Mouse (Mus musculus): ENCODE data around the gene Lpcat1. TPM values are rescaled to one million over a fixed set of nuclear protein-coding genes. Genes with fewer than 3 reads are reported as not detected.
A peak's percentile ranks its signal among the peaks of the same experiment; 100 is the strongest.

Gene Lpcat1
- polyA plus RNA-seq, 1 experiment = 40.9 TPM

GRCm38 (mm10) chr13:73461551-73461950, 5.4 kb upstream of the Lpcat1 start:
- no peak for DNase-seq
- no peak overlapping the region for H3K4me3 ChIP-seq (ENCODE audit: control insufficient read depth, insufficient read depth, low read length)
- H3K27ac ChIP-seq (ENCODE audit: control insufficient read depth, insufficient read depth, low read length) = no peak overlapping the region
- H3K27me3 ChIP-seq (ENCODE audit: control insufficient read depth, insufficient read depth, low read length) = no peaks in the 10 kb centered on the region
- TF ChIP-seq CTCF (IDR thresholded peaks at IDR 0.05; ENCODE audit: borderline replicate concordance, control insufficient read depth, extremely low read depth, insufficient read depth, low read length, poor library complexity) = no peak
- no peak for TF ChIP-seq POLR2A (IDR thresholded peaks at IDR 0.05; ENCODE audit: control insufficient read depth, extremely low read depth, insufficient read depth, low read length, poor library complexity)
- no peaks in the 10 kb centered on the region for H3K4me1 ChIP-seq (replicated peaks; ENCODE audit: control insufficient read depth, insufficient read depth, low read length)
- no peaks in the 10 kb centered on the region for H3K36me3 ChIP-seq (ENCODE audit: control insufficient read depth, insufficient read depth, low read length)

- DNase-seq = no peak
- 21% methylated on average over 2 of the region's 2 CpGs for WGBS
Observed at GRCm38 (mm10) chr13:73465156-73465555, 1.8 kb upstream of the Lpcat1 start.

GRCm38 (mm10) chr13:73466411-73466810, 586 bp upstream of the Lpcat1 start:
- H3K27me3 ChIP-seq (ENCODE audit: control insufficient read depth, insufficient read depth, low read length) = no peaks in the 10 kb centered on the region
- H3K27ac ChIP-seq (ENCODE audit: control insufficient read depth, insufficient read depth, low read length) = no peak overlapping the region
- H3K4me1 ChIP-seq (replicated peaks; ENCODE audit: control insufficient read depth, insufficient read depth, low read length) = peaks cover 19% of the 10 kb centered on the region
- TF ChIP-seq POLR2A (IDR thresholded peaks at IDR 0.05; ENCODE audit: control insufficient read depth, extremely low read depth, insufficient read depth, low read length, poor library complexity) = no peak
- no peak for TF ChIP-seq CTCF (IDR thresholded peaks at IDR 0.05; ENCODE audit: borderline replicate concordance, control insufficient read depth, extremely low read depth, insufficient read depth, low read length, poor library complexity)
- DNase-seq = no peak
- no peak overlapping the region for H3K4me3 ChIP-seq (ENCODE audit: control insufficient read depth, insufficient read depth, low read length)
- no peaks in the 10 kb centered on the region for H3K36me3 ChIP-seq (ENCODE audit: control insufficient read depth, insufficient read depth, low read length)
- 89% methylated on average over 3 of the region's 3 CpGs for WGBS

More at GRCm38 (mm10) chr13:73465156-73465555, 1.8 kb upstream of the Lpcat1 start:
- peaks cover 19% of the 10 kb centered on the region for H3K4me1 ChIP-seq (replicated peaks; ENCODE audit: control insufficient read depth, insufficient read depth, low read length)
- TF ChIP-seq POLR2A (IDR thresholded peaks at IDR 0.05; ENCODE audit: control insufficient read depth, extremely low read depth, insufficient read depth, low read length, poor library complexity) = no peak
- TF ChIP-seq CTCF (IDR thresholded peaks at IDR 0.05; ENCODE audit: borderline replicate concordance, control insufficient read depth, extremely low read depth, insufficient read depth, low read length, poor library complexity) = no peak
- no peak overlapping the region for H3K4me3 ChIP-seq (ENCODE audit: control insufficient read depth, insufficient read depth, low read length)
- H3K27me3 ChIP-seq (ENCODE audit: control insufficient read depth, insufficient read depth, low read length) = no peaks in the 10 kb centered on the region
- no peak overlapping the region for H3K27ac ChIP-seq (ENCODE audit: control insufficient read depth, insufficient read depth, low read length)
- no peaks in the 10 kb centered on the region for H3K36me3 ChIP-seq (ENCODE audit: control insufficient read depth, insufficient read depth, low read length)

- no peaks in the 10 kb centered on the region for H3K27me3 ChIP-seq (ENCODE audit: control insufficient read depth, insufficient read depth, low read length)
- TF ChIP-seq CTCF (IDR thresholded peaks at IDR 0.05; ENCODE audit: borderline replicate concordance, control insufficient read depth, extremely low read depth, insufficient read depth, low read length, poor library complexity) = no peak
- TF ChIP-seq POLR2A (IDR thresholded peaks at IDR 0.05; ENCODE audit: control insufficient read depth, extremely low read depth, insufficient read depth, low read length, poor library complexity) = peak; percentile 19; the same call in 1 of the 2 replicates
- WGBS = 5% methylated on average over 53 of the region's 53 CpGs
- peak overlapping the region; percentile 73 for H3K4me3 ChIP-seq (ENCODE audit: control insufficient read depth, insufficient read depth, low read length)
- peaks cover 19% of the 10 kb centered on the region for H3K4me1 ChIP-seq (replicated peaks; ENCODE audit: control insufficient read depth, insufficient read depth, low read length)
- H3K36me3 ChIP-seq (ENCODE audit: control insufficient read depth, insufficient read depth, low read length) = no peaks in the 10 kb centered on the region
- DNase-seq = peak; percentile 64
- H3K27ac ChIP-seq (ENCODE audit: control insufficient read depth, insufficient read depth, low read length) = no peak overlapping the region
Observed at GRCm38 (mm10) chr13:73467421-73468237, 632 bp downstream of the Lpcat1 start.

GRCm38 (mm10) chr13:73468834-73469233, 1.8 kb downstream of the Lpcat1 start:
- no peak overlapping the region for H3K27ac ChIP-seq (ENCODE audit: control insufficient read depth, insufficient read depth, low read length)
- H3K36me3 ChIP-seq (ENCODE audit: control insufficient read depth, insufficient read depth, low read length) = no peaks in the 10 kb centered on the region
- 85% methylated on average over 3 of the region's 3 CpGs for WGBS
- H3K4me1 ChIP-seq (replicated peaks; ENCODE audit: control insufficient read depth, insufficient read depth, low read length) = peaks cover 19% of the 10 kb centered on the region
- no peaks in the 10 kb centered on the region for H3K27me3 ChIP-seq (ENCODE audit: control insufficient read depth, insufficient read depth, low read length)
- TF ChIP-seq CTCF (IDR thresholded peaks at IDR 0.05; ENCODE audit: borderline replicate concordance, control insufficient read depth, extremely low read depth, insufficient read depth, low read length, poor library complexity) = no peak
- TF ChIP-seq POLR2A (IDR thresholded peaks at IDR 0.05; ENCODE audit: control insufficient read depth, extremely low read depth, insufficient read depth, low read length, poor library complexity) = no peak
- H3K4me3 ChIP-seq (ENCODE audit: control insufficient read depth, insufficient read depth, low read length) = no peak overlapping the region
- DNase-seq = no peak

GRCm38 (mm10) chr13:73469257-73469967, 2.4 kb downstream of the Lpcat1 start:
- Histone ChIP-seq H3K4me1 (replicated peaks; ENCODE audit: control insufficient read depth, insufficient read depth, low read length) (peaks cover 19% of the 10 kb centered on the region), H3K4me3 (ENCODE audit: control insufficient read depth, insufficient read depth, low read length) (no peak overlapping the region)

More at GRCm38 (mm10) chr13:73469257-73469967, 2.4 kb downstream of the Lpcat1 start:
- Histone ChIP-seq H3K27ac (ENCODE audit: control insufficient read depth, insufficient read depth, low read length) (no peak overlapping the region), H3K27me3 (ENCODE audit: control insufficient read depth, insufficient read depth, low read length) (no peaks in the 10 kb centered on the region), H3K36me3 (ENCODE audit: control insufficient read depth, insufficient read depth, low read length) (no peaks in the 10 kb centered on the region)
- peak; percentile 21 for DNase-seq
- TF ChIP-seq POLR2A (IDR thresholded peaks at IDR 0.05; ENCODE audit: control insufficient read depth, extremely low read depth, insufficient read depth, low read length, poor library complexity) = no peak
- no peak for TF ChIP-seq CTCF (IDR thresholded peaks at IDR 0.05; ENCODE audit: borderline replicate concordance, control insufficient read depth, extremely low read depth, insufficient read depth, low read length, poor library complexity)
- 29% methylated on average over 9 of the region's 9 CpGs for WGBS
